29 mouse cellular contexts compared by ENCODE assay signal in the genomic region with DNA sequence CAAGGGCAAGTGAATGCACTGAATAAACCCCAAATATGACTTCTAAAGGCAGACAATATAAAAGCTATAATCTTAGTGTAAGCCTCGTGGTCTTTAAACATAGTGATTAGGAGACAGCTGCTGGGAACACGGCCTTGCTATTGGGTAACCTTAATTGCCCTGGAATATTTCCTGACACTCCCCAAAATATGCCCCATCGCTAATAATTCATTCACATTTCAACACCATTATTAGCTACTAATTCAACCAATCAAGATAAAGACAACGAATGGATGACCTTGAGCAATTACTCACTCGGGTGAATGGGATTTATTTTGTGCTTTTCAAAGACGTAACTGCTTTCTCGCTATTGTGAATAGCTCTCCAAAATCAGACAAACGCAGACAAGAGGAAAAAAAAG.
DNase-seq lines count a peak whose midpoint lies in the region; ATAC-seq lines count a peak whose summit lies in the region.
"Had no signal": no experiment of that assay in that cellular context is flagged by ENCODE, and none has a peak within 500 bp of the region (broad histone marks: within the 10 kb centered on the region; RNA-seq: fewer than 3 reads in every experiment).

No protein-coding gene starts in this region.

- no peaks in the 10 kb centered on the region for H3K9me3 ChIP-seq in neural tube, embryonic 12.5 days
- H3K9me3 ChIP-seq in forebrain, embryonic 15.5 days, result no peaks in the 10 kb centered on the region
- H3K9me3 ChIP-seq: embryonic facial prominence, embryonic 15.5 days; hindbrain, embryonic 10.5 days; kidney, embryonic 15.5 days; limb, embryonic 12.5 days had no signal

- peak; percentile 1 for DNase-seq in kidney, postnatal 14 days
- no peak for DNase-seq in kidney, adult 18-20 months
- DNase-seq in neural tube, embryonic 10.5 days (ENCODE audit: extremely low spot score, low spot score), result no peak
- DNase-seq in spleen, adult 18-20 months, result no peak
- DNase-seq in cerebellum, postnatal 25 days, result no peak
- DNase-seq: adrenal gland, adult 8-10 months; B cell, adult 2 months; cerebellum, adult 8-10 months; gastrocnemius, postnatal 14 days; heart, adult 18-20 months; heart, postnatal 10 days; liver, postnatal 0 days; lung, postnatal 14 days; right cerebral cortex, postnatal 4 days; thymus, adult 18-20 months; thymus, postnatal 36 days had no signal

- H3K27ac ChIP-seq in neural tube, embryonic 12.5 days, result no peak overlapping the region
- 0 out of 2 replicates have a peak overlapping the region, but pooled peaks have one; percentile 20 for H3K27ac ChIP-seq in forebrain, embryonic 15.5 days (replicated peaks)
- H3K27ac ChIP-seq: hindbrain, embryonic 10.5 days; hindbrain, postnatal 0 days; kidney, embryonic 15.5 days; limb, embryonic 12.5 days had no signal

- no peak overlapping the region for H3K9ac ChIP-seq in neural tube, embryonic 12.5 days
- H3K9ac ChIP-seq in forebrain, embryonic 15.5 days (replicated peaks), result no peak overlapping the region
- H3K9ac ChIP-seq: embryonic facial prominence, embryonic 15.5 days; heart, embryonic 12.5 days; kidney, embryonic 15.5 days; limb, embryonic 12.5 days; liver, postnatal 0 days had no signal

- no peak overlapping the region for H3K4me3 ChIP-seq in neural tube, embryonic 12.5 days
- H3K4me3 ChIP-seq in forebrain, embryonic 15.5 days, result no peak overlapping the region
- H3K4me3 ChIP-seq: embryonic facial prominence, embryonic 15.5 days; heart, embryonic 12.5 days; hindbrain, embryonic 10.5 days; kidney, embryonic 15.5 days; limb, embryonic 12.5 days had no signal

- no peaks in the 10 kb centered on the region for H3K36me3 ChIP-seq in neural tube, embryonic 12.5 days
- no peaks in the 10 kb centered on the region for H3K36me3 ChIP-seq in forebrain, embryonic 15.5 days
- H3K36me3 ChIP-seq: embryonic facial prominence, embryonic 15.5 days; G1E; heart, embryonic 12.5 days; hindbrain, embryonic 10.5 days; kidney, embryonic 15.5 days; limb, embryonic 12.5 days had no signal

- H3K4me1 ChIP-seq in neural tube, embryonic 12.5 days, result peaks cover 5% of the 10 kb centered on the region; the same call in 1 of the 2 replicates
- H3K4me1 ChIP-seq in forebrain, embryonic 15.5 days, result peaks cover 19% of the 10 kb centered on the region

- ATAC-seq in neural tube, embryonic 12.5 days (ENCODE audit: low FRiP score, low read depth), result peak; percentile 22; the same call in 1 of the 2 replicates
- peak; percentile 86 for ATAC-seq in forebrain, embryonic 15.5 days (replicated peaks)
- ATAC-seq: hindbrain, postnatal 0 days; intestine, embryonic 16.5 days; liver, postnatal 0 days had no signal

- H3K27me3 ChIP-seq in neural tube, embryonic 12.5 days (replicated peaks), result no peaks in the 10 kb centered on the region
- no peaks in the 10 kb centered on the region for H3K27me3 ChIP-seq in forebrain, embryonic 15.5 days
- H3K27me3 ChIP-seq: CH12.LX; embryonic facial prominence, embryonic 15.5 days; heart, embryonic 12.5 days; kidney, embryonic 15.5 days; limb, embryonic 12.5 days had no signal

- H3K4me2 ChIP-seq in neural tube, embryonic 12.5 days (replicated peaks), result no peak overlapping the region; the same call in 1 of the 2 replicates
- no peak overlapping the region for H3K4me2 ChIP-seq in forebrain, embryonic 15.5 days (replicated peaks)
- H3K4me2 ChIP-seq: embryonic facial prominence, embryonic 15.5 days; heart, embryonic 12.5 days; kidney, embryonic 15.5 days; limb, embryonic 12.5 days; liver, embryonic 11.5 days; midbrain, embryonic 11.5 days had no signal

- WGBS in neural tube, embryonic 12.5 days, result 27% methylated on average over 8 of the region's 8 CpGs
- 6% methylated on average over 8 of the region's 8 CpGs for WGBS in forebrain, embryonic 15.5 days
